Mouse (Mus musculus): Measurements from ENCODE around the gene Rasl12.

The Rasl12 gene

DNA sequence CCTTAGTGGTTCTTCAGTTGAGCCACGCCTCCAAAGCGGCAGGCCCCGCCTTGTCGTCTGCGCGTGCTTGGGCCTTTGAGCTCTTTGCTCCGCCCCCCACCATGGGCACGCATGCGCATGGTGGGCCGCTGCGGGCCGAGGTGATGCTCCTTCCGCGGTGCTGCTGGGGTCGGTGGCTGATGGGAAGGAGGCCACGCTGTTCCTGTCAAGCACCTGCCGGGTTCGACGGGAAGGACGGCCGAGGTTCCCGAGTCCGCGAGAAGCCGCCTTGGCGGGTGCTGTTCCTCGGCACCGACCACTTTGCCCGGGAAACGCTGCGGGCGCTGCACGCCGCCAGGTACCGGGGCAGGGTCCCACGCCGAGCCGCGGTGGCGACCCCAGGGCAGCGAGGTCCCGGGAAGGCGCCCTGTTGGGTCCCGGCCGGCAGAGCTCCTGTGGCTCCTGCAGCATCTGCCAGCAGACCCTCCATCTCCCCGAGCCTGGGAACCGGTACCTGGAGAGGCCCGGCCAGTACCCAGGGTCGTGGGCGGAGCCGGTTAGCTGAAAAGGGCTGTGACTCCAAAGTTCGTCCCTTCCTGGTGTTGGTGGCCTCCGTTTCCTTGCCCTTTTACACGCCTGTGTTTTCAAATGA is 37.5 kb downstream of the Rasl12 start, which contains the start of gene Mtfmt:
Gene Mtfmt (plus strand): TSS at position 112 of the 631 bp plus-strand sequence.
- peak; percentile 98 for DNase-seq (ENCODE audit: low spot score)

GRCm38 (mm10) chr9:65444692-65445091 is 46.4 kb downstream of the Rasl12 start:
- DNase-seq (ENCODE audit: low spot score) = no peak

- DNase-seq (ENCODE audit: low spot score) = no peak
These were observed 49.6 kb downstream of the Rasl12 start for GRCm38 (mm10) chr9:65447951-65448350.

GRCm38 (mm10) chr9:65458975-65459374 is 60.7 kb downstream of the Rasl12 start:
- no peak for DNase-seq (ENCODE audit: low spot score)

GRCm38 (mm10) chr9:65460198-65460597 is 61.9 kb downstream of the Rasl12 start:
- no peak for DNase-seq (ENCODE audit: low spot score)

DNA sequence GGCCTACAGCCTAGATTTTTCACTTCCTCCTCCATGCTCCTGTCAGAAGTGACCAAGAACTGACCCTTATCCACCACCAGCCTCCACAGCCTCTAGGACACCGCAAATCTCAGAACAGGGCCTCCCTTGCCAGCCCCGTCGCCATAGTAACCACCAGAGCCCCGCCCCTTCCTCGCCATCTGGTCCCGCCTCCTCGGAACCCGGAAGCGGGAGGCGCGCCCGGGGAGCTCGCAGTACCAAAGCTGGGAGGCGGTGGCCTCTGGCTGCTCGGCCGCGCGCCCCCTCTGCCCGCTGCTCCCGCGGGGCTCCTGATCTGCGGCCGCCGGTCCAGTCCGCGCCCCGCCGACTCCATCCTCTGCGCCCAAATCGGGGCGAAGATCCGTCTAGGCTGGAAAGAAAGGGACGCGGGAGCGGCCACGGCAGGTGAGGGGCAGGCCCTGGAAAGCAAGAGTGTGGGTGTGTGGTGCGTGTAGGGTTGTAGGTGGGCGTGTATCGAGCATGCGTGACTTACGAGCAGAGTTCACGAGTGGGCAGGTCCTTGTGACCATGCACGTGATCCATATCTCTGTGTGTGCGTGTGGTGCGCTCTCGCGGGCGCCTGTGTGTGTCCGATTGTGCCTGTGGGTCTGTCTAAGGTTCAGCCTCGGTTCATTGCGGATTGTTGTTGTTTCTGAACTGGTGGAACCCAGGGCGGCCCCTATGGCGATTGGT is 62.6 kb downstream of the Rasl12 start, which contains the start of gene Spg21:
Gene Spg21 (plus strand): TSS at position 216 of the 711 bp plus-strand sequence.
- DNase-seq (ENCODE audit: low spot score) = peak; percentile 99

DNA sequence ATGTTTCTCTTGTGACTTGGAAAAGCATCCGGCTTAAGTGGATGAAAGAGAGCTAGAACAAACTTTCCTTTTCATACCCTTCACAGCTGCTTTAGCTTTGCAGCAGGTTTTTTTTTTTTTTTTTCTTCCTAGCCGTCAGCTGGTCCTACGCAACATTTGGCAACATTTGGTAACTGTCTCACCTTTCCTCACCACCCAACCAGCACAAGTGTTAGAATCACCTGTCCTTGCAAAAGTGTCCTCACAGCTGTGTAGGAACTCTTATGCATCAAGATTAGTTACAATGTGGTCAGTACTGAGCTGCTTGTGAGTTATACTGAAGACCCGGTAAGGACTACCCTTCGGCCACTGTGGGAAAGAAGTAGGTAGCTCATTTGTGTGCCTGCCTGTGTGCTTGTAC is 64.2 kb downstream of the Rasl12 start:
- DNase-seq (ENCODE audit: low spot score) = no peak

DNA sequence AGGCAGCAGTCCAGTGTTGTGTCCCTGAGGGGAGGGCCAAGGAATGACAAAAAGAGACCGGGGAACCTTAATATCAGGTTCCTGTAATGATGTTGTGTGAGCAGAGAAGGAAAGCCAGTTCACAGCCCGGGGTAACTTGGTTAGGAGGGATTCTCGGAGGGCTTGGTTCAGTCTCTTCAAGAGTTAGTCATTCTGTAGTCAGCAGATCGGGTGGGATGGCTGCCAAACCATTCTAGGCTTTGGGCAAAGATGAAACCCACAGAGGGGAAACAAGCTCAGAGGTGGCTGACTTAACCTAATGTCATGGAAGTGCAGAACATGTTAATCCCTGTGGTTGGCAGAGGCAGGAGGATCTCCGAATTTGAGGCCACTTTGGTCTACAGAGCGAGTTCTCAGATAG is 65.9 kb downstream of the Rasl12 start:
- DNase-seq (ENCODE audit: low spot score) = no peak
